Mouse (Mus musculus) monocyte, adult 2 months (primary cell): ENCODE results near the gene Idh3b.

ENCODE experiments used
- DNase-seq, 2 experiments: peaks; one replicate each; pipeline ENCODE4 v3.0.0; 2022; ENCODE audit warnings: low spot score in 2 of 2, low read depth in 1 of 2

The Idh3b gene

GRCm38 (mm10) chr2:130268074-130268473 lies 16.3 kb downstream of the Idh3b start:
- DNase-seq: no peak

GRCm38 (mm10) chr2:130265520-130265919 lies 18.8 kb downstream of the Idh3b start:
- DNase-seq: no peak

- no peak for DNase-seq
Observed at GRCm38 (mm10) chr2:130262398-130262797, 21.9 kb downstream of the Idh3b start.

GRCm38 (mm10) chr2:130261914-130262313 lies 22.4 kb downstream of the Idh3b start:
- no peak for DNase-seq

- no peak for DNase-seq
Observed at GRCm38 (mm10) chr2:130260822-130261221, 23.5 kb downstream of the Idh3b start.

- DNase-seq: no peak
Observed at GRCm38 (mm10) chr2:130256762-130257161, 27.6 kb downstream of the Idh3b start.

- DNase-seq: no peak
Observed at GRCm38 (mm10) chr2:130248226-130248625, 36.1 kb downstream of the Idh3b start.

- DNase-seq: peak in 1 of 2 experiments; percentile 3
Observed at GRCm38 (mm10) chr2:130246912-130247311, 37.4 kb downstream of the Idh3b start.
